Mouse (Mus musculus) thymus, adult 2 months (tissue): ENCODE data around the gene Rab11b. TPM values are rescaled to one million over a fixed set of nuclear protein-coding genes. Genes with fewer than 3 reads are reported as not detected.
"Not testable (repeated sequence)": the region's sequence is repeated elsewhere in the genome, so short reads cannot be mapped to it uniquely, and the experiment has no call there.

Experiments used
- DNase-seq: peaks from one replicate; pipeline ENCODE4 v3.0.0; 2021
- H3K27ac ChIP-seq: fragments of 200-500 bp; 2 replicates; pipeline ENCODE4 v1.5.1; 2012; ENCODE audit warnings: low read length, control low read depth; ENCODE audit not compliant: control insufficient read depth, insufficient read depth
- H3K27me3 ChIP-seq: fragments of 200-500 bp; 2 replicates; pipeline ENCODE4 v1.6.1; 2012; ENCODE audit warnings: mild to moderate bottlenecking, low read length, moderate library complexity, mixed read lengths; ENCODE audit not compliant: control insufficient read depth, insufficient read depth
- H3K36me3 ChIP-seq: fragments of 200-500 bp; 2 replicates; pipeline ENCODE4 v1.6.1; 2012; ENCODE audit warnings: mild to moderate bottlenecking, low read length, moderate library complexity; ENCODE audit not compliant: control insufficient read depth, insufficient read depth
- H3K4me1 ChIP-seq: fragments of 200-500 bp; replicated peaks from 2 replicates; pipeline ENCODE4 v1.6.1; 2012; ENCODE audit warnings: low read length; ENCODE audit not compliant: control insufficient read depth, insufficient read depth
- H3K4me3 ChIP-seq: fragments of 200-500 bp; 2 replicates; pipeline ENCODE4 v1.5.1; 2012; ENCODE audit warnings: mild to moderate bottlenecking, low read length, control low read depth, moderate library complexity; ENCODE audit not compliant: control insufficient read depth, insufficient read depth
- CTCF ChIP-seq: fragments of 200-500 bp; IDR thresholded peaks from 2 replicates; pipeline ENCODE4 v1.5.1; 2012; ENCODE audit warnings: mild to moderate bottlenecking, control low read depth, low read length, moderate library complexity, borderline replicate concordance; ENCODE audit not compliant: control insufficient read depth, poor library complexity, insufficient read depth; ENCODE audit errors: extremely low read depth
- POLR2A ChIP-seq: fragments of 200-500 bp; IDR thresholded peaks from 2 replicates; pipeline ENCODE4 v1.6.1; 2012; ENCODE audit warnings: mild to moderate bottlenecking, low read length, control low read depth, moderate library complexity; ENCODE audit not compliant: control insufficient read depth, poor library complexity, insufficient read depth; ENCODE audit errors: extremely low read depth
- WGBS: fragments of 180-500 bp; shearing (Covaris S2); methylation state at CpG from one replicate; pipeline ENCODE4 v1.1.7; 2018; 5-methylcytosine and 5-hydroxymethylcytosine counted together
- polyA plus RNA-seq: library from polyadenylated mRNA; depleted of rRNA; stranded (reverse); fragments of >200 nt; gene quantifications from 2 replicates; pipeline ENCODE4 v1.2.3, GENCODE M21; 2012

Gene Rab11b
- polyA plus RNA-seq, 1 experiment: 464 TPM

- TF ChIP-seq POLR2A (no peak), CTCF (no peak)
- no peak overlapping the region for H3K4me3 ChIP-seq
- peaks cover 34% of the 10 kb centered on the region for H3K4me1 ChIP-seq
- no peak for DNase-seq
- H3K36me3 ChIP-seq: peaks cover 2% of the 10 kb centered on the region; the same call in 1 of the 2 replicates
- no peaks in the 10 kb centered on the region for H3K27me3 ChIP-seq
- WGBS: 96% methylated on average over 1 of the region's 1 CpGs
- H3K27ac ChIP-seq: no peak overlapping the region
These were observed 5.7 kb downstream of the Rab11b start for GRCm38 (mm10) chr17:33754656-33755055.

- 82% methylated on average over 2 of the region's 2 CpGs for WGBS
- Histone ChIP-seq H3K4me3 (no peak overlapping the region), H3K27ac (no peak overlapping the region), H3K4me1 (peaks cover 19% of the 10 kb centered on the region), H3K27me3 (no peaks in the 10 kb centered on the region), H3K36me3 (peaks cover 23% of the 10 kb centered on the region)
- TF ChIP-seq POLR2A (no peak), CTCF (no peak)
- no peak for DNase-seq
These were observed 8.0 kb downstream of the Rab11b start for GRCm38 (mm10) chr17:33752297-33752696.

- peaks cover 26% of the 10 kb centered on the region for H3K36me3 ChIP-seq
- H3K27me3 ChIP-seq: no peaks in the 10 kb centered on the region
- no peak for DNase-seq
- peaks cover 17% of the 10 kb centered on the region for H3K4me1 ChIP-seq
- no peak overlapping the region for H3K27ac ChIP-seq
- no peak overlapping the region for H3K4me3 ChIP-seq
- TF ChIP-seq POLR2A (no peak), CTCF (no peak)
These were observed 9.1 kb downstream of the Rab11b start for GRCm38 (mm10) chr17:33751181-33751580.

GRCm38 (mm10) chr17:33749451-33749850 is 10.9 kb downstream of the Rab11b start:
- H3K36me3 ChIP-seq: peaks cover 35% of the 10 kb centered on the region
- 100% methylated on average over 5 of the region's 5 CpGs for WGBS
- no peak for DNase-seq

GRCm38 (mm10) chr17:33746011-33746410 is 14.3 kb downstream of the Rab11b start:
- H3K27ac ChIP-seq: no peak overlapping the region
- no peak for DNase-seq
- H3K4me3 ChIP-seq: no peak overlapping the region
- H3K4me1 ChIP-seq: no peaks in the 10 kb centered on the region
- no peaks in the 10 kb centered on the region for H3K27me3 ChIP-seq
- peaks cover 35% of the 10 kb centered on the region for H3K36me3 ChIP-seq
- WGBS: 62% methylated on average over 2 of the region's 2 CpGs
- TF ChIP-seq POLR2A: no peak

More at GRCm38 (mm10) chr17:33749451-33749850, 10.9 kb downstream of the Rab11b start:
- H3K27me3 ChIP-seq: no peaks in the 10 kb centered on the region
- H3K4me1 ChIP-seq: peaks cover 7% of the 10 kb centered on the region
- H3K27ac ChIP-seq: no peak overlapping the region
- no peak overlapping the region for H3K4me3 ChIP-seq
- TF ChIP-seq POLR2A: no peak

- H3K27me3 ChIP-seq: no peaks in the 10 kb centered on the region
- DNase-seq: no peak
- H3K27ac ChIP-seq: no peak overlapping the region
- WGBS: 91% methylated on average over 5 of the region's 5 CpGs
- H3K36me3 ChIP-seq: peaks cover 35% of the 10 kb centered on the region
- TF ChIP-seq CTCF (no peak), POLR2A (no peak)
- no peaks in the 10 kb centered on the region for H3K4me1 ChIP-seq
- no peak overlapping the region for H3K4me3 ChIP-seq
These were observed 15.5 kb downstream of the Rab11b start for GRCm38 (mm10) chr17:33744686-33745384.

GRCm38 (mm10) chr17:33742420-33742819 is 17.9 kb downstream of the Rab11b start:
- Histone ChIP-seq H3K27me3 (no peaks in the 10 kb centered on the region), H3K36me3 (peaks cover 12% of the 10 kb centered on the region; the same call in 1 of the 2 replicates), H3K27ac (no peak overlapping the region), H3K4me3 (no peak overlapping the region), H3K4me1 (no peaks in the 10 kb centered on the region)
- TF ChIP-seq CTCF (no peak), POLR2A (no peak)
- 95% methylated on average over 1 of the region's 1 CpGs for WGBS
- DNase-seq: no peak

- not testable (repeated sequence) for H3K36me3 ChIP-seq, H3K4me1 ChIP-seq, H3K27me3 ChIP-seq, H3K27ac ChIP-seq, H3K4me3 ChIP-seq, DNase-seq
- 82% methylated on average over 10 of the region's 10 CpGs for WGBS
These were observed 26.8 kb downstream of the Rab11b start for GRCm38 (mm10) chr17:33733526-33733925.

- H3K4me1 ChIP-seq, DNase-seq, H3K36me3 ChIP-seq, H3K27ac ChIP-seq, H3K27me3 ChIP-seq, H3K4me3 ChIP-seq: not testable (repeated sequence)
- WGBS: 80% methylated on average over 9 of the region's 9 CpGs
These were observed 27.7 kb downstream of the Rab11b start for GRCm38 (mm10) chr17:33732556-33733083.
